Mouse (Mus musculus) liver, embryonic 11.5 days (tissue): ENCODE results near the gene Amn. TPM values are rescaled to one million over a fixed set of nuclear protein-coding genes. Genes with fewer than 3 reads are reported as not detected.

Experiments
- ATAC-seq: fragments of 200-750 bp; cut with Nextera tagmentation; replicated peaks from 2 replicates; pipeline ENCODE4 v1.8.0; 2017; ENCODE audit warnings: moderate number of reproducible peaks, mild to moderate bottlenecking, moderate TSS enrichment, moderate library complexity; ENCODE audit not compliant: low FRiP score
- DNase-seq: peaks from one replicate; pipeline ENCODE4 v3.0.0-alpha.2; 2017; ENCODE audit warnings: low spot score
- H3K27ac ChIP-seq: fragments of 300-500 bp; sonication (generic); 2 replicates; pipeline ENCODE4 v1.5.1; 2014; ENCODE audit warnings: mild to moderate bottlenecking, low read depth, low read length, control low read depth
- H3K27me3 ChIP-seq: fragments of 300-500 bp; sonication (generic); replicated peaks from 2 replicates; pipeline ENCODE4 v1.6.1; 2014; ENCODE audit warnings: low read length, mixed read lengths; ENCODE audit not compliant: control insufficient read depth, insufficient read depth
- H3K36me3 ChIP-seq: fragments of 300-500 bp; sonication (generic); 2 replicates; pipeline ENCODE4 v1.6.1; 2014; ENCODE audit warnings: mild to moderate bottlenecking, low read length, moderate library complexity, mixed read lengths; ENCODE audit not compliant: control insufficient read depth, insufficient read depth
- H3K4me1 ChIP-seq: fragments of 300-500 bp; sonication (generic); replicated peaks from 2 replicates; pipeline ENCODE4 v1.6.1; 2014; ENCODE audit warnings: low read length, mixed read lengths; ENCODE audit not compliant: control insufficient read depth, insufficient read depth
- H3K4me2 ChIP-seq: fragments of 300-500 bp; sonication (generic); 2 replicates; pipeline ENCODE4 v1.6.1; 2014; ENCODE audit warnings: mild to moderate bottlenecking, control low read depth, moderate library complexity
- H3K4me3 ChIP-seq: fragments of 300-500 bp; sonication (generic); 2 replicates; pipeline ENCODE4 v1.5.1; 2014; ENCODE audit warnings: low read depth, low read length, control low read depth
- H3K9ac ChIP-seq: fragments of 300-500 bp; sonication (generic); 2 replicates; pipeline ENCODE4 v1.6.1; 2014; ENCODE audit warnings: low read depth, low read length, control low read depth
- H3K9me3 ChIP-seq: fragments of 300-500 bp; sonication (generic); 2 replicates; pipeline ENCODE4 v1.6.1; 2016; ENCODE audit warnings: low read length, inconsistent platforms, mixed read lengths; ENCODE audit not compliant: control insufficient read depth
- WGBS: fragments of 180-500 bp; shearing (Covaris S2); extraction: QIAGEN DNeasy Blood & Tissue Kit; methylation state at CpG from one replicate; pipeline ENCODE4 v1.1.7; 2014; 5-methylcytosine and 5-hydroxymethylcytosine counted together
- polyA plus RNA-seq: library from polyadenylated mRNA; unstranded; fragments of >200 nt; fragmentation: Nextera tagmentation; extraction: Ambion mirVana; gene quantifications from 2 replicates; pipeline ENCODE4 v1.2.1, GENCODE M21; 2014

Gene Amn
- 1.0 and 1.7 TPM in 2 replicates for polyA plus RNA-seq

DNA sequence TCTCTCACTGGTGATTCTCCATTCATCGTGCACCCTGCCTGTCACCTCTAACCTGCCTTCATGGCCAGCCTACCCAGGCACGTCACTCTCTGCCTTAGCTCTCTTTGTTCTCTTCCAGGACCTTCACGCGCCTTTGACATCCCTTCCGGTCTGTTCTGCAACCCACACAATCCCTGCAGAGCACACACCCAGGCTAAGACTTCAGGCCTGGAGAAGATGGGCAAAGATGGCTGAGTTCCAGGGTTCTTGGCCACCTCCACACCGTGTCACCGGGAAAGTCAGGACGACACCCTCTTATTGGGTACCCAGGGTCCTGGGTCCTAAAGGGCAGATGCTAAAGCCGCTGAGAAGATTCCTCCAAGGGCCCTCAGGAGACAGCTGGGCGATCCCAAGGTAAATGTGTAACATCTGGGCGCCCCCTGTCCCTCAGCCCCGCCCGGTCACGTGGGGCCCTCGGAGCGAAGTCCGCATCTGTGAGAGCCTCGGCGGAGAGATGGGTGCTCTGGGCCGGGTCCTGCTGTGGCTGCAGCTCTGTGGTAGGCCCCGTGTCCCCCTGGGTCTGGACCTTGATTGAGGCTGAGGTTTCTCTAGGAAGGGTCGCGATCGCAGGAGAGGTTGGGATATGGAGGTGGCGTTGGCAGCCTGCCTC, at the start of gene Amn:
Amn (plus strand) TSS at position 467 of the 649 bp plus-strand sequence.
- H3K9ac ChIP-seq: no peak within 1 kb of the TSS
- WGBS: 25% methylated on average over 25 of the region's 25 CpGs
- peaks cover 67% of the 10 kb centered on the region for H3K27me3 ChIP-seq
- 0 out of 2 replicates have a peak within 1 kb of the TSS, but pooled peaks have one; percentile 13 for H3K4me3 ChIP-seq
- no peaks in the 10 kb centered on the region for H3K9me3 ChIP-seq
- DNase-seq: no peak
- peak within 1 kb of the TSS; percentile 38 for H3K4me2 ChIP-seq
- H3K36me3 ChIP-seq: no peaks in the 10 kb centered on the region
- peaks cover 44% of the 10 kb centered on the region for H3K4me1 ChIP-seq
- ATAC-seq: no peak
- no peak within 1 kb of the TSS for H3K27ac ChIP-seq

DNA sequence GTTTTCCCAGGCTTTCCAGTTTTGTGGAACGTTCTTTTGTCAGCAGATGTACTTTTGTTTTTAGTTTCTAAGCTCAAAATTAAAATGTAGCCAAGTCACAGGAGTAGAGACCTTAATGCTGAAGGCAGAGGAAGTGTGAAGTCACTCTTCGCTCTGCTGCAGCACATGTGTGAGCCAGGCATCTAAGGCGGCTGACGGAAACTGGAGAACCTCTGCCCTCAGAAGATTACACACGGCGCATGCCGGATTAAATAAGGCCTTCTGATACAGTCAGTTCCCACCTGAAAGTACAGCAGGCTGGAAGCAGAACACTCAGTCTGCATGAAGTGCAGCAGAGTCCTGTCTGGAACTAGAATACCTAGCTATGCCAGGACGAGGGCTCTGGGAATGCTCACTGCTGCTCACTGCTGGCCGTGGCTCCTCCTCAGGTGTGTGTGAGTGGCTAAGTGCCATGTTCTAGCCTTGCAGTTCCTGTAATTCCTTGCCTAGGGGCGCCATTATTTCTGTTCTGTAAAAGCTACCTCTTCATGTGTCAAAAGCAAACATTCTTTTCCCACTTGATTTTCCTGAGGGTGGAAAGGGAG, 45.6 kb upstream of the Amn start:
- H3K9ac ChIP-seq: no peak overlapping the region
- H3K27me3 ChIP-seq: no peaks in the 10 kb centered on the region
- ATAC-seq: no peak
- no peak overlapping the region for H3K4me2 ChIP-seq
- no peak overlapping the region for H3K27ac ChIP-seq
- no peak for DNase-seq
- no peak overlapping the region for H3K4me3 ChIP-seq
- H3K9me3 ChIP-seq: no peaks in the 10 kb centered on the region
- H3K4me1 ChIP-seq: 0 out of 2 replicates have a peak, but pooled peaks cover 3% of the 10 kb centered on the region
- H3K36me3 ChIP-seq: peaks cover 10% of the 10 kb centered on the region
- 69% methylated on average over 10 of the region's 10 CpGs for WGBS

DNA sequence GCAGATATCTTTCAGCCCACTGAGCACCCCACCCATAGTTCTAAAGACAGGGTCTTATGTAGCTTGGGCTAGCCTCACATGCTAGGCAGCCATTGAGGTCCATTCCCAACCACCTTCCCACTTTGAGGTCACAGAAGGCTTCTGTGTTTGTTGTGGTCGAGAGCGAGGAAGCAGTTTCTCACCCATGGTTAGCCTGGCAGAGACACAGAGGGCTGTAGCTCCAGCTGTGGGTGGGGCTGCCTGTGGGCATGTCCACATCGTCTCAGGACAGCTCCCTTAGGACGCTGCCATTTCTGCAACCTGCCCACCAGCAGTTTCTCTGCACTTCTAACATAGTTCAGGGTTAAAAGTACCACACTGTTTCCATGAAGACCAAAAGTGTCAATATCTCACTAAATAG, 43.5 kb upstream of the Amn start:
- 71% methylated on average over 4 of the region's 4 CpGs for WGBS
- Histone ChIP-seq H3K9me3 (no peaks in the 10 kb centered on the region), H3K27ac (no peak overlapping the region), H3K4me2 (no peak overlapping the region), H3K9ac (no peak overlapping the region), H3K4me3 (no peak overlapping the region), H3K36me3 (peaks cover 2% of the 10 kb centered on the region; the same call in 1 of the 2 replicates), H3K4me1 (0 out of 2 replicates have a peak, but pooled peaks cover 3% of the 10 kb centered on the region), H3K27me3 (no peaks in the 10 kb centered on the region)
- DNase-seq (no peak), ATAC-seq (no peak)

DNA sequence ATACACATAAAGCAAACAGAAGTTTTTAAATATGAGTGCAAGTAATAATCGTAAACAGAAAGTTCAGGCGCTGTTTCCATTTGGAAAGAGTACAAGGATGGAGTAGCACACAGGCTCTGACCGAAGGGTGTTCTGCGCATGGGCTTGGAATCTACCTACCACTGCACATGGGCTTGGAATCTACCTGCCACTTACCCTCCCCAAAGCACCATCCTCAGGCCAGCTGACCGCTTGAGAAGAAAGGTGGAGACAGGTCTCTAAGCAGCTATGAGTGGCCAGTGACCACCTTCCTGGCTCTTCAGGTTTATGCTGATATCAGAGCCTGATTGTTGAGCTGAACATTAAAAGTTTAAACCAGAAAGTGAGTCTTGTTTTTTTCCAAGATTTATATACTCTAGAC, 42.4 kb upstream of the Amn start:
- H3K36me3 ChIP-seq: no peaks in the 10 kb centered on the region; the same call in 1 of the 2 replicates
- no peak overlapping the region for H3K9ac ChIP-seq
- no peaks in the 10 kb centered on the region for H3K27me3 ChIP-seq
- ATAC-seq: no peak
- WGBS: 95% methylated on average over 5 of the region's 5 CpGs
- 0 out of 2 replicates have a peak, but pooled peaks cover 3% of the 10 kb centered on the region for H3K4me1 ChIP-seq
- H3K4me2 ChIP-seq: no peak overlapping the region
- H3K27ac ChIP-seq: no peak overlapping the region
- H3K4me3 ChIP-seq: no peak overlapping the region
- H3K9me3 ChIP-seq: no peaks in the 10 kb centered on the region
- no peak for DNase-seq

DNA sequence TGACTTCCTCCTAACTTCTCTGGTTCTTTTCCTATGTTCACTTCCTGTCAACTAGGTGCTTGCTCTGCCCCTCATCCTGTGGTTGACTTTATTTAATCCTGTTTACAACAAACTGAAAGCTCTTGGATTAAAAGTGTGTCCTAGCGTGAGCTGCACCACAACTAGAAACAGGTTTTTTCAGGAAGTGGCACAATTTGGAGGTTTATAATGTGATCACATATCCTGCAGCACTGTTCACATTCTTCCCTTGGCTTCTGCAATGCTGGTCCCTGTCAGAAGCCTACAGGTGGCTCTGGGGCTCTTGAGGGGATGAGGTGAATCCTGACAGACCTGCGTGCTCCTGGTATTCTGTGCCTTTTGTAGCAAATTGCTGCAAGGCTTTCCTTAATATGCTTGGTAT, 40.1 kb upstream of the Amn start:
- H3K4me3 ChIP-seq: no peak overlapping the region
- DNase-seq (no peak), ATAC-seq (no peak)
- WGBS: 87% methylated on average over 2 of the region's 2 CpGs
- H3K4me2 ChIP-seq: no peak overlapping the region
- no peaks in the 10 kb centered on the region; the same call in 1 of the 2 replicates for H3K36me3 ChIP-seq
- no peaks in the 10 kb centered on the region for H3K27me3 ChIP-seq
- no peak overlapping the region for H3K9ac ChIP-seq
- no peaks in the 10 kb centered on the region for H3K9me3 ChIP-seq
- H3K27ac ChIP-seq: no peak overlapping the region
- no peaks in the 10 kb centered on the region for H3K4me1 ChIP-seq

DNA sequence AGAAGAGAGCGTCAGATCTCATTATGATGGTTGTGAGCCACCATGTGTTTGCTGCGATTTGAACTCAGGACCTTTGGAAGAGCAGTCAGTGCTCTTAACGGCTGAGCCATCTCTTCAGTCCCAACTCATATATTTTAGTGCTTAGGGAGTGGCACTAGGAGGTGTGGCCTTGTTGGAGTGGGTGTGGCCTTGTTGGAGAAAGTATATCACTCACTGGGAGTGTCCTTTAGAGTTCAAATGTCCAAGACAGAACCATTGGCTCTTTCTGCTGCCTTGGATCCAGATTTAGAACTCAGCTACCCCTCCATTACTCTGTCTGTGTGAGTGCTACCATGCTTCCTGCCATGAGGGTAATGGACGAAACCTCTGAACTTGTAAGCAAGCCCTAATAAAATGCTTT, 37.1 kb upstream of the Amn start:
- WGBS: 87% methylated on average over 4 of the region's 4 CpGs
- H3K9ac ChIP-seq: no peak overlapping the region
- no peak overlapping the region for H3K4me2 ChIP-seq
- no peaks in the 10 kb centered on the region for H3K4me1 ChIP-seq
- H3K9me3 ChIP-seq: no peaks in the 10 kb centered on the region
- DNase-seq (no peak), ATAC-seq (peak; percentile 45; the same call in 1 of the 2 replicates)
- peaks cover 4% of the 10 kb centered on the region for H3K36me3 ChIP-seq
- no peak overlapping the region for H3K27ac ChIP-seq
- no peak overlapping the region for H3K4me3 ChIP-seq
- no peaks in the 10 kb centered on the region for H3K27me3 ChIP-seq

DNA sequence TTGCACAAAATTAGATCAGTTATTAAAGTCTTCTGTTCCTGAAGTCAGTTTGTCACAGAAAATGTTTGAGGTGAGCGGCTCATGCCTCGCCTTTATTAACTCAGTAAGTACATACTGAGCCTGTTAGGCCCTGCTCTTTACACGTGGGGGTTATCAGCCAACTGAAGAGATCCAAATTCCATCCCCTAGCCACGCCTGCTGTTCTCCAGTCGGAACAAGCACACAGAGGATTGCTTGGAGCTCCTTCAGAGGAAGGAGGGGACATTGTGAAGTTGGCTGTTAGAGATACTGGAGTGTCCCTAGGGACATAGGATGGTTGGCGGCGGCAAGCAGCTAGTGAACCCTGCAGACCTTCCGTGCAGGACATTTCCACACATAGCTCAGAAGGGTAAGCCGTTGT, 36.5 kb upstream of the Amn start:
- Histone ChIP-seq H3K4me2 (no peak overlapping the region), H3K27me3 (no peaks in the 10 kb centered on the region), H3K4me3 (no peak overlapping the region), H3K4me1 (no peaks in the 10 kb centered on the region), H3K9me3 (no peaks in the 10 kb centered on the region), H3K36me3 (peaks cover 8% of the 10 kb centered on the region), H3K27ac (no peak overlapping the region), H3K9ac (no peak overlapping the region)
- WGBS: 79% methylated on average over 9 of the region's 9 CpGs
- no peak for ATAC-seq
- DNase-seq: no peak

DNA sequence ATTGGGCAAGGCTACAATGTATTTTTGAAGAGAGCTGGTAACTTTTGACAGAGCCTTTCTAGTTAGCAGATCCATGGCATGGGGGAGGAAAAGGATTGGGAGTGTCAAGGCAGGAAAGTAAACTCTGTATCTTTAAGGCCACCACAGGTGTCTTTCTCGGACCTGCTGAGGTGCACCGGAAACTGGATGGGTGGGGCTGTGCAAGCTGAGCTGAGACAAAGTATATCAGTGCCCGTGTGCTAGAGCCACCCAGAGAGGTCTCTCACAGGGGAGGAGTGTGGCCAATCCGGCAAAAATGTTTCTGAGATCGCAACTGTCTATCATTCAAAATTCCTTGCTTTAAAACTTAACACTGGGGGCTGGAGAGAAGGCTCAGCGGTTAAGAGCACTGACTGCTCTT, 35.3 kb upstream of the Amn start:
- WGBS: 88% methylated on average over 6 of the region's 6 CpGs
- H3K4me1 ChIP-seq: no peaks in the 10 kb centered on the region
- no peak for ATAC-seq
- no peak overlapping the region for H3K4me3 ChIP-seq
- DNase-seq: no peak
- H3K27me3 ChIP-seq: no peaks in the 10 kb centered on the region
- no peak overlapping the region for H3K4me2 ChIP-seq
- no peak overlapping the region for H3K9ac ChIP-seq
- no peaks in the 10 kb centered on the region for H3K9me3 ChIP-seq
- no peak overlapping the region for H3K27ac ChIP-seq
- peaks cover 8% of the 10 kb centered on the region for H3K36me3 ChIP-seq
